Mouse (Mus musculus): ENCODE results near the gene Fbxw8. TPM values are rescaled to one million over a fixed set of nuclear protein-coding genes. Genes with fewer than 3 reads are reported as not detected.
A peak's percentile ranks its signal among the peaks of the same experiment; 100 is the strongest.

Fbxw8 gene
- polyA plus RNA-seq, 1 experiment from 2014 or later = 25.2 TPM

DNA sequence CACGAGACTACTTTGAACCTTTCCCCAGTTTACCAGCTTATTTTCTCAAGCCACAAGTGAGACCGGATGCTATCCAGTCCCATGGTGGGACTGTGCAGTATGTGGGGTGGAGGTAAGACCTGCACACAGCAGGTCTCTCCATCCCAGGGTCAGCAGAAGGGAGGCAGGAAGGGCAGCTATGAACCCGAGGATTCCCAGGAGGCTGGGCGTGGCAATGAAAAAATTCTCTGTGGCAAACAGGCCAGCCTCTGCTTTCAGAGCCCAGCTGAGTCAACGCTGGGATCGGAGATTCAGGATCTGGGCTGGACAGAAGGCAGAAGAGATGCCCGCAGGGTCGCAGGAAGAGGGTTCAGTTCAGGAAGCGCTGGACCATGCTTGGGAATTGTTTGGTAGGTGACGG lies 8.0 kb downstream of the Fbxw8 start:
- Histone ChIP-seq H3K36me3 (peaks cover 3% of the 10 kb centered on the region), H3K4me1 (peaks cover 19% of the 10 kb centered on the region), H3K27ac (replicated peaks) (no peak overlapping the region), H3K27me3 (no peaks in the 10 kb centered on the region), H3K9me3 (no peaks in the 10 kb centered on the region), H3K4me3 (no peak overlapping the region), H3K9ac (replicated peaks) (no peak overlapping the region), H3K4me2 (replicated peaks) (no peak overlapping the region)
- 88% methylated on average over 10 of the region's 10 CpGs for WGBS
- no peak for ATAC-seq (replicated peaks)

- no peak for ATAC-seq (replicated peaks)
- Histone ChIP-seq H3K4me3 (no peak overlapping the region), H3K27ac (replicated peaks) (peak overlapping the region; percentile 73), H3K9ac (replicated peaks) (no peak overlapping the region; the same call in 1 of the 2 replicates), H3K4me1 (peaks cover 17% of the 10 kb centered on the region), H3K27me3 (no peaks in the 10 kb centered on the region), H3K36me3 (peaks cover 13% of the 10 kb centered on the region), H3K4me2 (replicated peaks) (no peak overlapping the region), H3K9me3 (no peaks in the 10 kb centered on the region)
- WGBS = 63% methylated on average over 15 of the region's 15 CpGs
These were observed 9.1 kb downstream of the Fbxw8 start for GRCm38 (mm10) chr5:118145999-118146679.

DNA sequence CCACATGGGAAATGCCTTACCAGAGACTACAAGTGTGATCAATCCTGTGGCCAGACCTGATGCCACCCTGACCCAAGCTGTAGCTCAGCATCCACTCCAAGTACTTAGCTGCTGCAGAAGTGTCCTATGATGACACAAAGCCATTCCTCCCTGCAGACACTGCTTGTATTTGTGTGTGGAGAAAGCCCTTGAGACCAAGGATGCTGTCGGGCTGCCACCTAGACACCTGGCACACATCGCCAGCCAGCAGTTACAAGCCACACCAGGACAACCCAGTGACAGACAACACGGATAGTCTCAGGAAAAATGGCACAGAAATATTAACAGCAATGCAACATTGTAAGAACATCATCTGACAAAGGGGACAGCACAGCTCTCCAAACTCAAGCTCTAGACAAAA lies 9.8 kb downstream of the Fbxw8 start:
- Histone ChIP-seq H3K36me3 (peaks cover 19% of the 10 kb centered on the region), H3K4me1 (peaks cover 17% of the 10 kb centered on the region), H3K27ac (replicated peaks) (peak overlapping the region; percentile 73), H3K9ac (replicated peaks) (no peak overlapping the region), H3K4me2 (replicated peaks) (no peak overlapping the region), H3K4me3 (no peak overlapping the region), H3K9me3 (no peaks in the 10 kb centered on the region), H3K27me3 (no peaks in the 10 kb centered on the region)
- WGBS = 79% methylated on average over 3 of the region's 3 CpGs
- no peak for ATAC-seq (replicated peaks)

DNA sequence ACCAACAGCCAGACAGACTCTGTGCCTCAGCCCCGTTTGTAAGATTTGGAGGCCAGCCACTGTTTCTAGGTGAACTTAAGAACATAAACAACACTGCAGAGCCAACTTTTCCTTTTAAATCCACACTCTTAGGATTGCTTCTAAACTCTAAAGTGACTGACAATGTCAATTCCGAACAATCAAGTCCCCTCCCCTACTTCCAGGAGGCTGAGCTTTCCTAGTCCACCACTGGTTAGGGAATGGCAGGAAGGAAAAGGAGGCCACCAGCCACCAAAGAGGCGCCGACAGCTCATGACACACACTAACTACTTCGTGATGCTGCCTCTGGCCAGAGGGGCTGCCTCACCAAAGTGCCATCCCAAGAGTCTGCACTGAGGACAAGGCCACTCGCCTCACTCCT lies 10.5 kb downstream of the Fbxw8 start:
- Histone ChIP-seq H3K4me2 (replicated peaks) (no peak overlapping the region), H3K9ac (replicated peaks) (no peak overlapping the region), H3K4me3 (no peak overlapping the region), H3K36me3 (peaks cover 20% of the 10 kb centered on the region), H3K27me3 (no peaks in the 10 kb centered on the region), H3K9me3 (no peaks in the 10 kb centered on the region), H3K27ac (replicated peaks) (no peak overlapping the region), H3K4me1 (peaks cover 17% of the 10 kb centered on the region)
- 86% methylated on average over 6 of the region's 6 CpGs for WGBS
- no peak for ATAC-seq (replicated peaks)

DNA sequence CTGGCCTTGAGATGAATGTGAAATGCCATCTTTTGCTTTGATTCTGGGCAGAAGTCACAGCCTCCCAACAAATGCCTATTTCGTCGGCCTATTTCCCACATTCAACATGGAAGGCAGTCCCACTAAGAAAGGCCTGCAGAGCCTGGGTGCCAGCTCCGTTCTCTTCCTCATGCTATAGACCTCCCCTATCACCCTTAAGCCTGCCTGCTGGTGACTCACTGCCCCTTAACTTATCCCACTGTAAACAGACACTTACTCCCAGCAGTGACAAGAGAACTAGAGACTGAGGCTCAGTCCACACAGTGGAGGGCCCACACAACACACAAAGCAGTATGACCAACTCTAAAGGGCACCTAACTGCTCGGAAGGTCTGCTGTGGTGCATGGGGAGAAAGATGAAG lies 10.9 kb downstream of the Fbxw8 start:
- Histone ChIP-seq H3K9me3 (no peaks in the 10 kb centered on the region), H3K4me2 (replicated peaks) (no peak overlapping the region), H3K36me3 (peaks cover 20% of the 10 kb centered on the region), H3K9ac (replicated peaks) (no peak overlapping the region), H3K27me3 (no peaks in the 10 kb centered on the region), H3K27ac (replicated peaks) (no peak overlapping the region), H3K4me3 (no peak overlapping the region), H3K4me1 (peaks cover 17% of the 10 kb centered on the region)
- ATAC-seq (replicated peaks) = no peak
- WGBS = 89% methylated on average over 4 of the region's 4 CpGs

DNA sequence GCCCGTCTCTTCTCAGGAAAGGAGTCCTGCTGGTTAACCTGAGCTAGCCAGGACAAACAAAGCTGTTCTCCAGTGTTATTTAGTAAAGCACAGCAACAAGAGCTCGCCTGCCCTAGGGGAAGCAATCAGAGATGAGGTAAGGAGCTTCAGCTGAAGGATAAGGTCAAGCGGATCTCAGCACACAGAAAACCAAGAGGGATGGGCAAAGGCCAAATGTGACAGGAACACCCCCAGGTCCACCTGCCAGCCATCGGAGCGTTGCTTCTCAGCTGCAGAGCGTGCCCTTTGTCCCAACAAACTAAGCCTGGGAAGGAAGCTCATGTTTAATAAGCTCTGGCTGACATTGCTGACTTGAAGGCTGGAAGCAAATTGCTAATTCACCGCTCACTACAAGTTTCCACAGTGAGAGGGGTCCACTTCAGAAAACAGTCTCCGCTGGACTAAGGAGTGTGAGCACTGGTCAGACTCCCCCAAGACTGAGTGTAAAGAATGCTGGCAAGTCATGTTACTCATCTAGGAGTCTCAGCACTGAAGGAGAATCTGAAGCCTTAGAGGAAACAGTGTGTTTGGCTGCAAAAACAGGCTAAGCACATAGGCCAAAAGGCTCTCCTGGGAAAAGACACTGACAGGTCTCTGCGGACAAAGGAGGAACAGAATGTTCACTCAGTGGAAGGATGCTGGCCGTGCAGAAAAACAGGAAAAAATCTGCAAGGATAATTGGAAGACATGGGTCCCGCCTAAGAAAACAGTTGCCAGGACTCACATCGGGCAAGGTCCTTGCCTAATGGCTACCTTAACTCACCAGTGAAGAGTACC lies 11.8 kb downstream of the Fbxw8 start:
- Histone ChIP-seq H3K4me2 (replicated peaks) (no peak overlapping the region), H3K27ac (replicated peaks) (no peak overlapping the region), H3K9ac (replicated peaks) (no peak overlapping the region), H3K27me3 (no peaks in the 10 kb centered on the region), H3K9me3 (no peaks in the 10 kb centered on the region), H3K4me1 (peaks cover 17% of the 10 kb centered on the region), H3K4me3 (no peak overlapping the region), H3K36me3 (peaks cover 20% of the 10 kb centered on the region)
- ATAC-seq (replicated peaks) = no peak
- WGBS = 84% methylated on average over 12 of the region's 12 CpGs

- Histone ChIP-seq H3K9me3 (no peaks in the 10 kb centered on the region), H3K4me3 (no peak overlapping the region), H3K9ac (replicated peaks) (no peak overlapping the region), H3K27ac (replicated peaks) (no peak overlapping the region), H3K36me3 (peaks cover 20% of the 10 kb centered on the region), H3K27me3 (no peaks in the 10 kb centered on the region), H3K4me1 (peaks cover 17% of the 10 kb centered on the region), H3K4me2 (replicated peaks) (no peak overlapping the region)
- no peak for ATAC-seq (replicated peaks)
- WGBS = 94% methylated on average over 8 of the region's 8 CpGs
These were observed 12.8 kb downstream of the Fbxw8 start for GRCm38 (mm10) chr5:118142471-118142870.

GRCm38 (mm10) chr5:118139630-118140029 lies 15.6 kb downstream of the Fbxw8 start:
- H3K9me3 ChIP-seq = no peaks in the 10 kb centered on the region
- H3K4me2 ChIP-seq (replicated peaks) = no peak overlapping the region
- H3K4me3 ChIP-seq = no peak overlapping the region
- H3K9ac ChIP-seq (replicated peaks) = no peak overlapping the region
- no peaks in the 10 kb centered on the region for H3K27me3 ChIP-seq
- WGBS = 87% methylated on average over 8 of the region's 8 CpGs
- no peaks in the 10 kb centered on the region for H3K4me1 ChIP-seq
- peaks cover 20% of the 10 kb centered on the region for H3K36me3 ChIP-seq
- H3K27ac ChIP-seq (replicated peaks) = no peak overlapping the region
- no peak for ATAC-seq (replicated peaks)

DNA sequence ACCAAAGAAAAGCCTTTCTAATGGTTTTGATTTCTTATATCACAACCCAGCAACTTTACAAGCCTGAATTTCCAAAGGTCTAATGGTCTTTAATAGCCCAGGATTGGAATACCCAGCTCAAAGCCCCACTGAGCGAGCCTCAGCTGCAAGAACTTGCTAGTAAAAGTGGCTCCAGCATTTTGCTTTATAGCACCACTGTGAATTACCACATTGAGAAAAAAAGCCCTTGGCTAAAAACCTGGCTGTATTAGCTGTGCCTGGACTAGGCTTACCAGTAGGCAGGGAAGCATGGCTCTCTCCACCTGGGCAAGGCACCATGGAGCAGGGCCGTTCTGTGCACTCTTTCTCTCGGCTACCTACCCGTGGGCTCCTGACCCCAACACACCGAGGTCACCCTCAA lies 18.9 kb downstream of the Fbxw8 start:
- Histone ChIP-seq H3K9me3 (no peaks in the 10 kb centered on the region), H3K27me3 (no peaks in the 10 kb centered on the region), H3K4me2 (replicated peaks) (no peak overlapping the region), H3K4me3 (no peak overlapping the region), H3K4me1 (no peaks in the 10 kb centered on the region), H3K9ac (replicated peaks) (no peak overlapping the region), H3K36me3 (peaks cover 8% of the 10 kb centered on the region), H3K27ac (replicated peaks) (no peak overlapping the region)
- 89% methylated on average over 5 of the region's 5 CpGs for whole genome bisulfite sequencing
- ATAC-seq (replicated peaks) = no peak

GRCm38 (mm10) chr5:118128651-118129050 lies 26.6 kb downstream of the Fbxw8 start:
- no peaks in the 10 kb centered on the region for H3K9me3 ChIP-seq
- H3K4me2 ChIP-seq (replicated peaks) = no peak overlapping the region
- H3K4me1 ChIP-seq = peaks cover 19% of the 10 kb centered on the region
- peak overlapping the region; percentile 57 for H3K27ac ChIP-seq (replicated peaks)
- no peak overlapping the region for H3K4me3 ChIP-seq
- no peaks in the 10 kb centered on the region for H3K27me3 ChIP-seq
- H3K9ac ChIP-seq (replicated peaks) = no peak overlapping the region
- WGBS = 60% methylated on average over 9 of the region's 9 CpGs
- peaks cover 7% of the 10 kb centered on the region for H3K36me3 ChIP-seq
- no peak for ATAC-seq (replicated peaks)

- peak overlapping the region; percentile 57 for H3K27ac ChIP-seq (replicated peaks)
- no peaks in the 10 kb centered on the region for H3K9me3 ChIP-seq
- H3K36me3 ChIP-seq = peaks cover 7% of the 10 kb centered on the region
- 78% methylated on average over 6 of the region's 6 CpGs for WGBS
- ATAC-seq (replicated peaks) = no peak
- no peak overlapping the region for H3K9ac ChIP-seq (replicated peaks)
- no peak overlapping the region for H3K4me3 ChIP-seq
- peaks cover 24% of the 10 kb centered on the region for H3K4me1 ChIP-seq
- H3K4me2 ChIP-seq (replicated peaks) = no peak overlapping the region
- no peaks in the 10 kb centered on the region for H3K27me3 ChIP-seq
These were observed 27.1 kb downstream of the Fbxw8 start for GRCm38 (mm10) chr5:118128208-118128607.

- no peak overlapping the region for H3K27ac ChIP-seq (replicated peaks)
- H3K4me3 ChIP-seq = no peak overlapping the region
- H3K36me3 ChIP-seq = peaks cover 7% of the 10 kb centered on the region
- H3K27me3 ChIP-seq = no peaks in the 10 kb centered on the region
- ATAC-seq (replicated peaks) = no peak
- no peaks in the 10 kb centered on the region for H3K9me3 ChIP-seq
- H3K9ac ChIP-seq (replicated peaks) = no peak overlapping the region
- H3K4me1 ChIP-seq = peaks cover 24% of the 10 kb centered on the region
- no peak overlapping the region for H3K4me2 ChIP-seq (replicated peaks)
- WGBS = 92% methylated on average over 4 of the region's 4 CpGs
These were observed 28.6 kb downstream of the Fbxw8 start for GRCm38 (mm10) chr5:118126671-118127070.
